Mouse (Mus musculus) cerebellum, adult (tissue): Measurements from ENCODE around the gene Tlx2.

ENCODE experiments used
- ATAC-seq: cut with Nextera tagmentation; 2 replicates; pipeline ENCODE4 v1.9.2; 2017; ENCODE audit warnings: mild to moderate bottlenecking, moderate library complexity, mixed read lengths; ENCODE audit not compliant: insufficient number of reproducible peaks, low FRiP score, low TSS enrichment

Tlx2 gene

DNA sequence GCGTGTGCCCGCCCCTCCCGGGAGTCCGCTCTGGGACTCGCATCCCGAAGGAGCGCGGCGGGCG, at the start of gene Tlx2:
TSS of gene Tlx2 (minus strand) at position 47 of the 64 bp plus-strand sequence.
- no peak for ATAC-seq

DNA sequence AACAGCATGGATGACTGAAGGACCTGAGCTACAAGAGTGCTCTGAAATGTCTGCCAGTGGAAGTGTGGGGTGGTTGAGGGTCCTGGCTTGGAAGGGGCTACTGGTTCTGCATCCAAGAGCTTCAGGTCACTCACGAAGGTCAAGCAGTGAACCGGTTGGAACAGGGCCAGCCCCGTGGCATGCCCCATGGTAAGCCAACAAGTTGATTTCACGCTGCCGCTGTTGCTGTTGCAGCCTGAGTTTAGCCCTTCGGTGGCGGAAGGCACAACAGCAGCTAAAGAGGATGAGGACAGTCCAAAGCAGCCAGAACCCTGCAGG, 49.6 kb upstream of the Tlx2 start:
- no peak for ATAC-seq

DNA sequence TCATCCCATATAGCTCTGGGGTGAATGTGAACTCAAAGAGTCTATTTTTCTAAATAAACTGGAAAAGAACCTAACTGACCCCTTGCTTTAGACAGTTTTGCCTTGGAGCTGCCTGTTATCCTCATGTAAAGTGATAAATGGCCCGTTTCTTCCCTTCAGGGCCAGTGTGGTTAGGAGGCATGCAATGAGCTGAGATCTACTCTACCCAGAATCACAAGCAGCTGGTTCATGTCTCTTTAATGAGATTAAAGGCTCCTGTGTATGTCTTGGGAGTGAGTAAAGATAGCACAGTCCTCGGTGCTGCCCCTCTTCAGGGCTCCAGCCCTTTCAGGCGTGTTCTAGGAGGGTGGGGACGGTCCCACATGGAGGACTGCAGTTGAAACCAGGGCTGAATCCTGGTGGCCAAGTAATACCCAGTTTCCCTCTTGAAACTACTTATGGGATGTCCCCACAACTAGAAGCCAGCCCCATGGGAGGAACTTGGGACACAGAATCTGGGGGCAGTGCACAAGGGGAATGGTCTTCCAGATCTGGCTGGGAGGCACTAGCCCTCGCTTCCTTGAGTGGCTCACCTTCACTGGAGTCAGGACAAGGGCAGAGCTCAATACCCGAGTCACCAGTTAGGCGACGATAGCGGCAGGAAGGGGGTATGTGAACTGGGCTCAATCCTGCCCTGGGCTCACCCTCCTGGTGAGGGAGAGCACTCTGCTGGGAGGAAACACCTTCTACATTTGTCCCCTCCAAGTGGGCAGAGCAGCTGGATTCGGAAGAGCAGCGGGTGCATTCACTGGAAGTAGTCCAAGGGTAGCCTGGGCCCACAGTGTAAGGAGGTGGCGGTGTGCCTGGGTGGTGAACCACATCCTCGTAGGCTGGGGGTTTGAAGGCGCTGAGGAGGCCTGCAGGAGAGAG, 49.0 kb upstream of the Tlx2 start:
- ATAC-seq, result no peak

DNA sequence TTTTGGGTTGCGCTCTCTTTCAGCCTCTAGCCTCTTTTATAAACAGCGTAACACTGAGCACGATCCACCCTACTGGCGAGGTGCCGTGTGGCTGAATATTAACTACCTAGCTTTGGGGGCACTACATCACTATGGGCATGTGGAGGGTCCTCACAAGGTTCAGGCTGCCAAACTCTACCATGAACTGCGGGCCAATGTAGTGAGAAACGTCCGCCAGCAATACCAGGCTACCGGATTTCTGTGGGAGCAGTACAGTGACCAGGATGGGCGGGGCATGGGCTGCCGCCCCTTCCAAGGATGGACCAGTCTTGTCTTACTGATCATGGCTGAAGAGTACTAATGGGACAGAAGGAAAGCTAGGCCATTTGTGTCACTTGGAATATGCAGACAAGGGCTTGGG, 48.3 kb upstream of the Tlx2 start:
- no peak for ATAC-seq

DNA sequence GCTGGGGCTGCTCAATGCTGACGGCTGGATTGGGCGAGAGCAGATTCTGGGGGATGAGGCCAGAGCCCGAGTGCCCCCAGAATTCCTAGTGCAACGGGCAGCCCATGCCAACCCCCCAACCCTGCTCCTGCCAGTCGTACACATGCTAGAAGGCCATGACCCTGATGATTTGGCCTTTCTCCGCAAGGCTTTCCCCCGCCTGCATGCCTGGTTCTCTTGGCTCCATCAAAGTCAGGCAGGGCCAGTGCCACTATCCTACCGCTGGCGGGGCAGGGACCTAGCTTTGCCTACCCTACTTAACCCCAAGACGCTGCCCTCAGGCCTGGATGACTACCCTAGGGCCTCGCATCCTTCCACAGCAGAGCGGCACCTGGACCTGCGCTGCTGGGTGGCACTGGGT, 47.5 kb upstream of the Tlx2 start:
- no peak for ATAC-seq

DNA sequence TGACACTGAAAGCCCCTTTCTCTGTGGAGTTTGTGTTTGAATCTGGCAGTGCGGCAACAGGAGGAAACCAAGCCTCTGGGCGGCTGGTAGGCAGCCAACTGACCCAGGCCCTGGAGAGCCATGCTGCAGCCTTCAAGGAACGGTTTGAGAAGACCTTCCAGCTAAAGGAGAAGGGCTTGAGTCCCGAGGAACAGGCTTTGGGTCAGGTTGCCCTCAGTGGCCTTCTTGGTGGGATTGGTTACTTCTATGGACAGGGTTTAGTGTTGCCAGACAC, 47.0 kb upstream of the Tlx2 start:
- ATAC-seq, result no peak

DNA sequence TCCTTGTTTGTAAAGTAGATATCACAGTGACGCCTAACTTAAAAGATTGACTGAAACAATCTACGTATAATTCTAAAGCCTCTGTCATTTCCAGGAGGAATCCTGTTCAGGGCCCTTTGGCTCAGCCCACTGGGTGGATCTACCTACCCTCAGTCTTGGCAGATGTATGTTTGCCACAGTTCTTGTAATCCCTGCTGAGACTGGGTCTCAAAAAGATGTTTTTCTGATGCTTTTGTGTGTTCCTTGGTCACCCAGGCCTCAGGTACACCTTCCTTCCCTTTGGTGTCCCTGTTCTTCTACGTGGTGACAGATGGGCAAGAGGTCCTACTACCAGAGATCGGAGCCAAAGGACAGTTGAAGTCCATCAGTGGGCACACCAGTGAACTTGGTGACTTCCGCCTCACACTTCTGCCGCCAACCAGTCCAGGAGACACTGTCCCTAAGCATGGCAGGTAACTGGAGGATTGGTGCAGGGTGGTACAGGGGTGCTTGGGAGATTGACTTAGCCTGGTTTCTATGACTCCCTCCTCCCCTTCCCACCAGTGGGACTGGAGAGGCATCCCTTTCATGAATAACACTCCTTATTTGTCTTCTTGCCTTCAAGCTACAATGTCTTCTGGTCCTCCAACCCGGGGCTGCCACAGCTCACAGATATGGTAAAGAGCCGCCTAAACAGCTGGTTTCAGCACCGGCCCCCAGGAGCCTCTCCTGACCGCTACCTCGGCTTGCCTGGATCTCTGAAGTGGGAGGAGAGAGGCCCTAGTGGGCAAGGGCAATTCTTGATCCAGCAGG, 46.5 kb upstream of the Tlx2 start:
- ATAC-seq, result no peak

DNA sequence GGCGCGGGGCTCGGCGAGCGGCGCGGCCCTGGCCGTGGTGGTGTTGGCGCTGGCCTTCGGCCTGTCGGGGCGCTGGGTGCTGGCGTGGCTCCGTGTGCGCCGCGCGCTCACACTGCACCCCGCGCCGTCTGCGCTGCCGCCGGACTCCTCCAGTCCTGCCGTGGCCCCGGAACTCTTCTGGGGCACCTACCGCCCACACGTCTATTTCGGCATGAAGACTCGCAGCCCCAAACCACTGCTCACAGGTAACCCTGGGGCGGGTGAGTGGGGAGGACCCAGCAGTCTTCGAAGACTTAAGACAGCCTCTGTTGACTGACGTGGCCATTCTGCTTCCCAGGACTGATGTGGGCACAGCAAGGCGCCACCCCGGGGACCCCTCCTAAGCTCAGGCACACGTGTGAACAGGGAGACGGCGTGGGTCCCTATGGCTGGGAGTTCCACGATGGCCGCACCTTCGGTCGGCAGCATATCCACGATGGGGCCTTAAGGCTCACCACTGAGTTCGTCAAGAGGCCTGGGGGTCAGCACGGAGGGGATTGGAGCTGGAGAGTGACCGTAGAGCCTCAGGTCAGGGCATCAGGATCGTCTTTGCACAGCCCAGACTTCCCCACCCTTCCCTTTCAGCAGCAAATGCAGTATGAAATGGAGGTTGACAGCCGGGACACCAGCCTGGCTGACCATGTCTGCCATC, 45.7 kb upstream of the Tlx2 start:
- ATAC-seq, result peak; percentile 6; the same call in 1 of the 2 replicates

DNA sequence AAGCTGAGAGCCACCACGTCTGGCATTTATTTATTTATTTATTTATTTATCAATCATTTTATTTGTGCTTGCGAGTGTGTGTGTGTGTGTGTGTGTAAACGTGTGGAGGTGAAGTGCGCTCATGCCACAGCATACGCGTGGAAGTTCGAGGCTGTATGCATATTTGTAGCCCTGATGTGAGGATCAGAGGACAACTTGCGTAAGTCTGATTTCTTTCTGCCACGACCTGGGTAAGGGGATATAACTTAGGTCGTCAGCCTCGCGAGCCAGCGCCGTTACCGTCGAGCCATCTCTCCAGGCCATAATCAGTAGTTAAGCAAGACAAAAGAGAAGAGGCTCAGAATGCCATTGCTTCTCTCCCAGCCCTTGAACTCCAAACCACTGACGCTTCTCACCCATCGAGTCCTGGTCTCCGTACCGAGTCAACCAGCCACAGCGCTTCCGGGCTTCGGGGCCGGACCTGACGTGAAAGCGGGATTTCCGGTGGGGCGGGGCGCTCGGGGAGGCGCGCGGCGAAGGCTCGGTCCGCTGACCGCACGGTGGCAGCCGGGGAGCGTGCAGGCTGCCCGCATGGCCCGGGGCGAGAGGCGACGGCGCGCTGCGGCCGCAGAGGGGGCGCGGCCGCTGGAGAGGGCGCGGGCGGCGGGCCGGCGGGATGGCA, 45.0 kb upstream of the Tlx2 start, which contains the start of gene Mogs:
TSS of gene Mogs (plus strand) at position 486 of the 661 bp plus-strand sequence.
- peak; percentile 81 for ATAC-seq

DNA sequence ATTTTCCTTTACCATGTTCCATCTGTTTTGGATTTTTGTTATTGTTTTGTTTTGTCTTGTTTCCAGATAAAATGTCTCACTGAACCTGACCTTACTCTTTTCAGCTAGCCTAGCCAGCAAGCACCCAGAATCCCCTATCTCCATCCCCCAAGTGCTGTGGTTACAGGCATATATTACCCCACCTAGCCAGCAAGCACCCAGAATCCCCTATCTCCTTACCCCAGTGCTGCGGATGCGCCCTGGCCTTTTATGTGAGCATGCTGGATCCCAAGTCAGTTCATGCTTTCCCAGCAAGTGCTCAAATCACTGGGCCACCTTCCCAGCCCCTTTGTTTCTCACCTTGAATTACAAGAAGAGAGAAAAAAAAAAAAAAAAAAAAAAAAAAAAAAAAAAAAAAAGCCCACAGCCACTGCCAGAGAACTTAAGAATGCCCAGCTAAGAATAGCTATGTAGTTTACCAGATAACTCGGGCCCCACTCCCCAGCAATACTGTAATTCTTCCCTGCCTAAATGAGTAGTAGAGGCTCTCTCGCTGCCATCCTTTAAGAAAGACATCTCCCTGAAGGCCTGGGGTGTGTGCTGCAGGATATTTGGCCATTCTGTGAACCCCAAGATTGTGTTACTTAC, 41.5 kb upstream of the Tlx2 start:
- ATAC-seq, result no peak

DNA sequence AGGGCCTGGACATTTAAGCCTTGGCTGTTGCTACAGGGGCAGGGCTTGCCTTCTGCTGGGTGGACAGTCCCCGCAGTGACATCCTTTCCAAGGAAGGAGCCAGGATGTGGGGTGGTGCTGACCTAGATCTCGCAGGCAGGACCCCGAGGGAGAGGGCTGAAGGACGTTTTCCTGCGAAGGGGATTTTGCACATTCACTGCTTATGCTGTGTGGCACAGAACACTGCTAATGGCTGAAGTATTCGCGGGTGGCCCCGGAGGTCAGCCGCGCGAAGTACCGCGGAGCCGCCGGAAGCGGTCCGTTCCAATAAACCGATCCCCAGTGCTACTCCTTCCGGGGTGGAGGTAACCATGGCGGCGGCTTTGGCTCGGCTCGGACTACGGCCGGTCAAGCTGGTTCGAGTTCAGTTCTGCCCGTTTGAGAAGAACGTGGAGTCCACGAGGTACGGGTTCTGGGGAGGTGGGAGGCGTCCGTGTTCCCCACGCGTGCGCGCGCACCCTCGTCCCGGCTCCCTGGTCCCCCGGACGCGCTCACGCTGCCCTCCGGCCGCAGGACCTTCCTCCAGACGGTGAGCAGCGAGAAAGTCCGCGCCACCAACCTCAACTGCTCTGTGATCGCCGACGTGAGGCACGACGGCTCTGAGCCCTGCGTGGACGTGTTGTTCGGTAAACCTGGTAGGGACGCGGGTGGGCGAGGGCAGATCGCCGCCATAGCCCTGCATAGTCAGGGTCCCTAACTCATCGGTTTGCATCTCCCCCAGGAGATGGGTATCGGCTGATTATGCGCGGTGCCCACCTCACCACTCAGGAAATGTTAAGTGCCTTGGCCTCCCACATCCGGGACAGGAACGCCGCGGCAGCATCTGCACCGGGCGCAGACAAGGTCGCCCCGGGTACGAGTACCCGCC, 38.9 kb upstream of the Tlx2 start, which contains the start of gene Mrpl53:
TSS of gene Mrpl53 (plus strand) at position 279 of the 907 bp plus-strand sequence.
- ATAC-seq, result peak; percentile 87

DNA sequence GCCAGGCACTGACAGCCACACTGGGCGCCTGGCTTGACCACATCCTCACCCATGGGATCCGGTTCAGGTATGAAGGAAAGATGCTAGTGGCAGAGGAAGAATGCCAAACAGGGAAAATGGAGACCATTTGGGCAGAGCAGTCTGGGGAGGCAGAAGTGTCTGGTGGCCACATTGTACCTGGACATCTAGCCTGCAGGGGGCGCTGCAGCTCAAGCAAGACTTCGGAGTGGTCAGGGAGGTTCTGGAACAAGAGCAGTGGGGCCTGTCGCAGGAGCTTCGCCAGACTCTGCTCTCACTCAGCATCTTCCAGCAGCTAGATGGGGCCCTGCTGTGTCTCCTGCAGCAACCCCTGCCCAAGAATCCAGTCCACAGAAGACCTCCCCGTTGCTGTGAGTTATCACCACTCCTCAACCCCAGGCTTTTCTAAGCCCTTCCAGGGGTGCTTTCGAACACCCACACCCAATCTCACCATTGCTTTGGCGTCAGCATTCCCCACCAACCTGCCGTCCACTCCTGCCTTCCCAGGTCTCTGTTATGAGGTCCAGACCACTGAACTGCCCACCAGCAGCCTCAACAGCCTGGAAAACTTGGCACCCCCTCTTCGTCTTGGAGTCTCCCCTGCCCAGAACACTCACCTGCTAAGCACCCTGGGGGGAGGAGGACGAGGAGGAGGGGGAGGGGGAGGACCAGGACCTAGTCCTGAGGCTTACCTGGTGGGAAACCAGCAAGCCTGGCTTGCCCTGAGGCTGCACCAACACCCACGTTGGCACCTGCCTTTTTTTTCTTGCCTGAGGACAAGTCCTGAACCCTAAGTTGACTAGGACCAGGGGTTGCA, 37.7 kb upstream of the Tlx2 start:
- ATAC-seq, result no peak

DNA sequence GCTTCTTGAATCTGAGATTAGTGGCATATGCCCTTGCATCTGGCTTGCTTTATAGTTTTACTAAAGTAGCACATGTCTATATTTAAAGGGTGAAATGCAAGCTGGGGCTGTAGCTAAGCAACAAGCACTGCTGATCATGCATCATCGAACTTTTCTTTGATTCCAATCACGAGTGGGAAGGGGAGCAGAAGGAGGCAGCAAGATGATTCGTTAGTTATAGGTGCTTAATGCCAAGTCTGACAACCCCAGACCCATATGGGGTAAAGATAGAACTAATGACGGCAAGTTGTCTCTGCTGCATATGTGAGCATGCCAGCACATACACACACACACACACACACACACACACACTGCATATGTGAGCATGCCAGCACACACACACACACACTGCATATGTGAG, 34.1 kb upstream of the Tlx2 start:
- no peak for ATAC-seq

DNA sequence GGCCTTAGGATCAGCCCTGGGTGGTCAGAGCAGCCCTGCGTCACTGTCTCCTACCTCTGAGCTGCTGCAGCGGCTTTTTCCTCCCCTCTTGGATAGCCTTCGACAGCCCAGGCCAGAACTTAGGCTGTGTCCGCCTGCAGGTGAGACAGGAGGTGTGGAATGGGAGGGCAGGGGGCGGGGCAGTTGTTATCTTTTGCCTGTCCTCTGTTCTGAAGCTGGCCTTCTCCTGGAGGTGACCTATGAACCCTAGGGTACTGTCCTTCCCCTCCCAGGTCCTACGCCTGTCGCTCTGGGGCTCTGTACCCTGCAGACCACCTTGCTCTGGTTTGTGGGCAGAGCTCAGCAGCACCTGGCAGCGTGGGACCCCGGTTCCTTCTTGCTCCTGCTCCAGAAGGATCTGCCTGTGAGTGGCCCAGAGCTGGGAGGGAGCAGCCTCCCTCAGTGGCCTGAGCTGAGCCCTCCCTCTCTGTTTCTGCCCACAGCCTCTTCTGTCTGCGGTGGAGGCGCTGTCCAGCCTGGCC, 33.1 kb upstream of the Tlx2 start:
- ATAC-seq, result no peak

DNA sequence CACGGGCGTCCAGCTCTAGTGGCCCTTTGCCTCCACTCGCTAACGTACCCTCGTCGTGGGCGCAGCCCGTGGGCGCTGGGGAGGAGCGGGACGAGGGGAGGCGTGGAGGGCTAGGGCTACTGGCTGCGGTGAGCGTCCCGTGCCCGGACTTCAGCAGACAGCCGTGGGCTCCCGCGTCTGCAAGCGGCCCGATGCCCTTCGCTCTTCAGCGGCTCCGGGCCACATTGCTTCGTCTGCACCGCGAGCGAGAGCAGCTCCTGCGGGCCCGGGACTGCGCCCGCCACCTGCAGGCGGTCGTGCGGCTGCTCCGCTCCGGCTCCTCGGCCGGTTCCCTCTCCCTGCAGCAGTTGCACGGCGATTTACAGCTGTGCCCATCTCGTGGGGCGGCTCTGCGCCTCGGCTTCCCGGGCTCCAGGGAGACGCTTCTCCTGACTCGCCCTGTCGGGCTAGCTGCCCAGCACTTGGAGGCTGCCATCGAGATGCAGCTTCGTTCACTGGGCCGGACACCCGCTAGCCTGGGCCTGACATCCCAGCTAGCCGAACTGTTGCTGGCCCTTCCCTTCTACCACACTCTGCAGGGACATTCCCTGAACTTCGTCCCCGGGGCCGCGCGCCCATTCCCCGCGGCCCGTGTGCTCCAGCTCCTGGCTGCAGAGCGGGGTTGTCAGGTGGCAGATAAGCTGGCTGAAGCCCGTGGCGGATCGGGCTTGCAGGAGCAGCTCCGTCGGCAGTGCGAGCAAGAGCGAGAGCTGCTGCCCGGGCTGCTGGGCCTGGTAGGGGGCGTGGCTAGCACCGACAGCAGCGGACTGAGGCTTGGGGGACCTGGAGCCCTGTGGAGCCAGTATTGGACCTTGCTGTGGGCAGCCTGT, 31.8 kb upstream of the Tlx2 start:
- ATAC-seq, result peak; percentile 64

DNA sequence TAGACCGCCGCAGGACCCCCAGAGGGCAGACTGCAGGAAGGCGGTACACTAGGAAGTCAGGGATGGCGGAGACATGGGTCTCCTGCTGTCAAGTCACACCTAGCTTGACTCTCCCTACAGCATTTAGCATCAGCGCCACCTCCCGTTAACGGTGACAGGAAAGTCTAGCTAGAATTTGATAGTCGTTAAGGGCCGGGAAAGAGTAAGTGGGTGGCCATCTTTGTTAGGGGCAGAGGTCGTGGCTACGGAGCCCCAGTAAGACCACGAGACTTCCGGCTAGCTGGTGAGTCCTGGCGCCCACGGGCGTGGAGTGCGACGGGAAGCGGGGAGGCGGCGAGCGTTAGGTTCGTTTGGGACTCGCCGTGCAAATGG, 31.2 kb upstream of the Tlx2 start, which contains the start of the genes Ccdc142 and Gm42688:
TSS of gene Ccdc142 (plus strand) at position 286 of the 372 bp plus-strand sequence.
TSS of gene Gm42688 (plus strand) at position 302 of the 372 bp plus-strand sequence.
- ATAC-seq, result peak; percentile 95

DNA sequence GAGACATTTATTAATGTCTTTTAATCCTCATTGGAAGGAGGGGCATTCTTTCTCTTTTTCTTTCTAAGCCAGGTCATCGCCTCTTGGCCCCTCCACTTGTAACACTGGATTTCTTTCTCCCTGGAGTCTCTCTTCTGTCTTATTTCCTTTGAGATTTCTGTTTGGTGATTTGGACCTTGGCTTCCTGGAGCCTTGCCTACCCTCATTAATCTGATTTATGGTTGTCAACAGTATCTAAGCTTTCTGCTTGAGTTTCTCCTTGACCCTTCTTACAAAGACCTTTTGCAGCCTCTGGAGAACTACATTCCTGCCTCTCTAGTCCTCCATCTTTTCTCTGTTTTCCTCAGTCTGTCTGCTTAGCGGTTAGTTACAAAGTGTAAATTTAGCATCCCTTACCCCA, 28.3 kb upstream of the Tlx2 start:
- no peak for ATAC-seq

DNA sequence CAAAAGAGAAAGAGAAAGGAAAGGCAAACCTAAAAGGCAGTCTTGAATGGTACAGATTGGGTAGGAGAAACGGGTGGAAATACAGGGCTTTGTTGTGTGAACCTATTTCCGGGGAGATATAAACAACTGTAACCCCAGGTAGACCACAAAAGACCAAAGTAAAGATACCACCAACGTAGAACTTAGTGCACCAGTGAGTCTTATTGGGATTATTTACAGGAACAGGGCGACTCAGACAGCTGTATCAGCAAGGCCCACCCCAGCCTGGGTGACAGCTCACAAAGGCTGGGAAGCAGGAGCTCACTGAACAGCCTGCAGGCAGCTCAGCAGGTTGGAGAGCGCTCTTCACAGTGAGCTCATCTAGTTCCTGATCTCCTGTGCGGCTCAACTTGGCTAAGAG, 25.9 kb upstream of the Tlx2 start:
- ATAC-seq, result no peak
